Comparison of ENCODE assay signal across 17 mouse cellular contexts in the genomic region with DNA sequence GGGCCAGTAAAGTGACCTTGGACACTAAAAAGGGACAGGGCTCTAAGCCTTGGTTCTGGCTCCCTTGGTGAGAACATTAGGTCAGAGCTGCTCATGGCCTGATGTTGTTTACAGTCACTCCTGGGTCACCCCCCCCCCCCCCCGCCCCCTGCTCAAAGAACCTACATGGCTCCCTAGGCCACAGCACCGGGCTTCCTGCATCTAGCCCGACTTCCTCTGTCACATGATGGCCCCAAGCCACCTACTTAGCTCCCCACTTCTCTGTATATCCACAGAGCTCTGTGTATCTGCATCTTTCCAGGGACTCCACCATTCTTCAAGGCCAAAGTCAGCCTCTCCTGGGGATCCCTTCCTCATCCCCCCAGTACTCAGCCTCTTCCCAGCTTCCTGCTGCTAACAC. TPM values are rescaled to one million over a fixed set of nuclear protein-coding genes. Genes with fewer than 3 reads are reported as not detected.
DNase-seq lines count a peak whose midpoint lies in the region; ATAC-seq and TF ChIP-seq lines count a peak whose summit lies in the region.
"Had no signal": no experiment of that assay in that cellular context is flagged by ENCODE, and none has a peak within 500 bp of the region (broad histone marks: within the 10 kb centered on the region; RNA-seq: fewer than 3 reads in every experiment).

No protein-coding gene starts in this region.

- no peak for TF ChIP-seq CTCF in left cerebral cortex, adult 2 months (IDR thresholded peaks at IDR 0.05)
- no peak for TF ChIP-seq CTCF in spleen, adult 2 months (IDR thresholded peaks at IDR 0.05; ENCODE audit: extremely low read depth, insufficient read depth, insufficient read length, insufficient replicate concordance)
- no peak for TF ChIP-seq CTCF in olfactory bulb, adult 2 months (IDR thresholded peaks at IDR 0.05; ENCODE audit: insufficient read depth, low read depth, low read length)

- H3K27me3 ChIP-seq in spleen, adult 2 months (ENCODE audit: control insufficient read depth, insufficient read depth, low read length): no peaks in the 10 kb centered on the region

- WGBS in spleen, adult 2 months: 17% methylated on average over 3 of the region's 3 CpGs
- 38% methylated on average over 3 of the region's 3 CpGs for WGBS in olfactory bulb, adult 2 months

- DNase-seq in left cerebral cortex, adult 2 months (ENCODE audit: extremely low spot score in 1 of 2, low spot score in 2 of 2): no peak
- DNase-seq in left cerebral cortex, postnatal 36 days (ENCODE audit: low spot score in 2 of 2): no peak
- DNase-seq in spleen, adult 2 months (ENCODE audit: low read depth in 1 of 2, low spot score in 2 of 2): no peak
- no peak for DNase-seq in spleen, postnatal 36 days (ENCODE audit: low spot score in 2 of 2)
- DNase-seq in gastrocnemius, adult 8-10 months (ENCODE audit: low spot score in 2 of 2): no peak
- DNase-seq: cerebellum, adult 11-12 months; cerebellum, postnatal 36 days; heart, adult 2 months; heart, postnatal 10 days; thymus, postnatal 25 days had no signal

- peaks cover 23% of the 10 kb centered on the region; the same call in 1 of the 2 replicates for H3K4me1 ChIP-seq in spleen, adult 2 months (ENCODE audit: control insufficient read depth, insufficient read depth, insufficient read length)
- H3K4me1 ChIP-seq in olfactory bulb, adult 2 months (ENCODE audit: control insufficient read depth, insufficient read depth, low read length): peaks cover 41% of the 10 kb centered on the region

- peaks cover 22% of the 10 kb centered on the region for H3K36me3 ChIP-seq in spleen, adult 2 months (ENCODE audit: control insufficient read depth, insufficient read depth, low read length)

- no peak for TF ChIP-seq POLR2A in spleen, adult 2 months (IDR thresholded peaks at IDR 0.05; ENCODE audit: low read depth, low read length)
- no peak for TF ChIP-seq POLR2A in olfactory bulb, adult 2 months (IDR thresholded peaks at IDR 0.05; ENCODE audit: insufficient read depth, low read depth, low read length)

- ATAC-seq in granulocyte monocyte progenitor cell, adult 5-6 weeks (replicated peaks; ENCODE audit: poor library complexity, severe bottlenecking): peak; percentile 12; the same call in 1 of the 2 replicates
- ATAC-seq: hindbrain, embryonic 16.5 days; lung, postnatal 0 days had no signal

- H3K27ac ChIP-seq in left cerebral cortex, adult 2 months: no peak overlapping the region
- H3K27ac ChIP-seq in spleen, adult 2 months (ENCODE audit: insufficient read depth, low read length): peak overlapping the region; percentile 36; the same call in 1 of the 2 replicates
- no peak overlapping the region for H3K27ac ChIP-seq in olfactory bulb, adult 2 months (ENCODE audit: insufficient read depth, low read depth, low read length)
- H3K27ac ChIP-seq: embryonic facial prominence, embryonic 12.5 days; forebrain, embryonic 10.5 days; heart, adult 2 months; midbrain, embryonic 12.5 days had no signal

- H3K4me3 ChIP-seq in left cerebral cortex, adult 2 months: peak overlapping the region; percentile 15; the same call in 1 of the 2 replicates
- H3K4me3 ChIP-seq in spleen, adult 2 months (ENCODE audit: extremely low read depth, insufficient read depth, insufficient read length): no peak overlapping the region
- H3K4me3 ChIP-seq in olfactory bulb, adult 2 months (ENCODE audit: insufficient read depth, low read depth, low read length): 0 out of 2 replicates have a peak overlapping the region, but pooled peaks have one; percentile 14
- H3K4me3 ChIP-seq: embryonic facial prominence, embryonic 12.5 days; forebrain, embryonic 10.5 days; heart, adult 2 months; midbrain, embryonic 12.5 days had no signal

- intact Hi-C loops in left cerebral cortex, adult 2 months (cut with DNase I): no loop called here
- intact Hi-C loops in left cerebral cortex, postnatal 36 days (cut with DNase I): no loop called here

RNA-seq across cellular contexts. Expression of a gene that starts 4.6 kb away (rescaled TPM):
- 10 to 100 TPM; 16.1 to 16.9 TPM for total RNA-seq in left cerebral cortex, adult 2 months (2021)
- 10 to 100 TPM; 17.0 to 18.4 TPM for total RNA-seq in left cerebral cortex, postnatal 36 days (2021)
- 63.3 and 86.6 TPM in 2 replicates for polyA plus RNA-seq in spleen, adult 2 months (2012; rRNA removed)
- total RNA-seq in granulocyte monocyte progenitor cell, adult 5-6 weeks (2014; fragmentation: Nextera tagmentation): 84.7 and 86.6 TPM in 2 replicates
- 23.4 and 23.8 TPM in 2 replicates for total RNA-seq in granulocyte monocyte progenitor cell, adult 5-6 weeks (2017)
- not detected in 2 replicates for polyA plus RNA-seq in olfactory bulb, adult 2 months (2012; ENCODE audit: insufficient read depth, insufficient read length, low replicate concordance, missing spikeins)
- 1 to 10 TPM; 4.9 to 5.8 (median 5.4) TPM for total RNA-seq in gastrocnemius, adult 8-10 months (2022)

RNA-seq across cellular contexts. Expression of a gene that starts 21.9 kb away (rescaled TPM):
- total RNA-seq in left cerebral cortex, adult 2 months (2021): 100 to 1,000 TPM; 126 to 129 TPM
- total RNA-seq in left cerebral cortex, postnatal 36 days (2021): 100 to 1,000 TPM; 109 to 122 TPM
- 8.4 and 9.4 TPM in 2 replicates for polyA plus RNA-seq in spleen, adult 2 months (2012; rRNA removed)
- total RNA-seq in granulocyte monocyte progenitor cell, adult 5-6 weeks (2014; fragmentation: Nextera tagmentation): 12.3 and 15.8 TPM in 2 replicates
- total RNA-seq in granulocyte monocyte progenitor cell, adult 5-6 weeks (2017): 8.4 and 8.7 TPM in 2 replicates
- polyA plus RNA-seq in olfactory bulb, adult 2 months (2012; ENCODE audit: insufficient read depth, insufficient read length, low replicate concordance, missing spikeins): not detected in 2 replicates
- 10 to 100 TPM; 27.5 to 34.6 (median 31.3) TPM for total RNA-seq in gastrocnemius, adult 8-10 months (2022)

RNA-seq across cellular contexts. Expression of a gene that starts 54.6 kb away (rescaled TPM):
- 100 to 1,000 TPM; 340 to 364 TPM for total RNA-seq in left cerebral cortex, adult 2 months (2021)
- total RNA-seq in left cerebral cortex, postnatal 36 days (2021): 100 to 1,000 TPM; 344 to 389 TPM
- polyA plus RNA-seq in spleen, adult 2 months (2012; rRNA removed): 4.5 and 5.0 TPM in 2 replicates
- total RNA-seq in granulocyte monocyte progenitor cell, adult 5-6 weeks (2014; fragmentation: Nextera tagmentation): not detected in 2 replicates
- not detected in 2 replicates for total RNA-seq in granulocyte monocyte progenitor cell, adult 5-6 weeks (2017)
- polyA plus RNA-seq in olfactory bulb, adult 2 months (2012; ENCODE audit: insufficient read depth, insufficient read length, low replicate concordance, missing spikeins): not detected in 2 replicates
- 1 to 10 TPM; 1.7 to 2.5 (median 2.3) TPM for total RNA-seq in gastrocnemius, adult 8-10 months (2022)

Comparison
In these comparisons a context has a peak if more than half of its experiments do, and no peak if none do; other contexts are left out.
1. RNA of a gene that starts 54.6 kb away (total RNA-seq): 344 to 389 TPM in left cerebral cortex, postnatal 36 days and 340 to 364 TPM in left cerebral cortex, adult 2 months; 1.7 to 2.5 TPM in gastrocnemius, adult 8-10 months and not detected in granulocyte monocyte progenitor cell, adult 5-6 weeks; every median in the first group is over 10 times any median in the second.